Mouse (Mus musculus) lung, postnatal 0 days (tissue): Measurements from ENCODE around the gene Cdc42bpa. TPM values are rescaled to one million over a fixed set of nuclear protein-coding genes. Genes with fewer than 3 reads are reported as not detected.

Experiments used
- ATAC-seq: fragments of 200-750 bp; cut with Nextera tagmentation; 2 replicates; pipeline ENCODE4 v1.8.0; 2017; ENCODE audit warnings: moderate library complexity
- DNase-seq: peaks from one replicate; pipeline ENCODE4 v3.0.0-alpha.2; 2016; ENCODE audit warnings: low spot score
- H3K27ac ChIP-seq: fragments of 300-500 bp; sonication (generic); 2 replicates; pipeline ENCODE4 v1.5.1; 2014; ENCODE audit warnings: antibody characterized with exemption, mild to moderate bottlenecking, low read length, mixed read lengths
- H3K27me3 ChIP-seq: fragments of 300-500 bp; sonication (generic); replicated peaks from 2 replicates; pipeline ENCODE4 v1.6.1; 2014; ENCODE audit warnings: low read length, mixed read lengths; ENCODE audit not compliant: insufficient read depth
- H3K36me3 ChIP-seq: fragments of 300-500 bp; sonication (generic); 2 replicates; pipeline ENCODE4 v1.6.1; 2014; ENCODE audit warnings: low read length, mixed read lengths; ENCODE audit not compliant: insufficient read depth
- H3K4me1 ChIP-seq: fragments of 300-500 bp; sonication (generic); 2 replicates; pipeline ENCODE4 v1.6.1; 2014; ENCODE audit warnings: antibody characterized with exemption, low read depth, low read length, mixed read lengths; ENCODE audit not compliant: insufficient read depth
- H3K4me2 ChIP-seq: fragments of 300-500 bp; sonication (generic); replicated peaks from 2 replicates; pipeline ENCODE4 v1.6.1; 2014; ENCODE audit warnings: low read depth, mild to moderate bottlenecking, low read length, moderate library complexity, mixed read lengths
- H3K4me3 ChIP-seq: fragments of 300-500 bp; sonication (generic); 2 replicates; pipeline ENCODE4 v1.5.1; 2014; ENCODE audit warnings: low read depth, low read length
- H3K9ac ChIP-seq: fragments of 300-500 bp; sonication (generic); replicated peaks from 2 replicates; pipeline ENCODE4 v1.6.1; 2014; ENCODE audit warnings: low read depth, mild to moderate bottlenecking
- H3K9me3 ChIP-seq: fragments of 300-500 bp; sonication (generic); 2 replicates; pipeline ENCODE4 v1.6.1; 2016; ENCODE audit warnings: low read length, mixed read lengths
- CTCF ChIP-seq: IDR thresholded peaks from 2 replicates; pipeline ENCODE4 v1.5.1; 2016; ENCODE audit warnings: antibody characterized with exemption, mild to moderate bottlenecking
- EP300 ChIP-seq: IDR thresholded peaks from 2 replicates; pipeline ENCODE4 v1.6.1; 2016; ENCODE audit warnings: antibody characterized with exemption, mild to moderate bottlenecking, control low read depth
- WGBS: fragments of 180-500 bp; shearing (Covaris S2); extraction: QIAGEN DNeasy Blood & Tissue Kit; methylation state at CpG from one replicate; pipeline ENCODE4 v1.1.7; 2014; 5-methylcytosine and 5-hydroxymethylcytosine counted together
- polyA plus RNA-seq: library from polyadenylated mRNA; unstranded; fragments of >200 nt; fragmentation: Nextera tagmentation; extraction: Ambion mirVana; gene quantifications from 2 replicates; pipeline ENCODE4 v1.2.1, GENCODE M21; 2015

Gene Cdc42bpa
- polyA plus RNA-seq, 1 experiment from 2014 or later, result 17.9 TPM

DNA sequence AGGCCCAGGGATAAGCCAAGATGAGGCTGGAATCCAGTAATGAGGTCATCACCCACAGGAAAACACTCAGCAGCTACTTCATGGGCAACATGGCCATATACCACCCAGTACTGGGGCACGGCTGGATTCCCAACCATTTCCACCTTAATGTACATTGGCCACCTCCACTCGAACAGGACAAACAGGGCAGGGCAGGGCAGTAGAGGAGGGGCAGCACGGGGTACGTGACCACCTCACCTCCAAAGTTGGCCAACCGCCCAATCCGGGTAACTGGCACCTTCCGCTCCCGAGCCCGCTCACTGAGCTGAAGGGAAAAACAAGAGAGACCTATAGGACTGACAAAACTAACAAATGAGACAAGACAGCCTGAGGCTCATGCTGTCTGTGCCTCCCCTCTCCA is 218.1 kb downstream of the Cdc42bpa start:
- Histone ChIP-seq H3K4me3 (no peak overlapping the region), H3K27ac (no peak overlapping the region), H3K27me3 (no peaks in the 10 kb centered on the region), H3K4me2 (no peak overlapping the region), H3K9me3 (no peaks in the 10 kb centered on the region), H3K36me3 (no peaks in the 10 kb centered on the region), H3K9ac (no peak overlapping the region), H3K4me1 (no peaks in the 10 kb centered on the region; the same call in 1 of the 2 replicates)
- ATAC-seq (peak; percentile 49), DNase-seq (no peak)
- WGBS, result 72% methylated on average over 9 of the region's 9 CpGs
- TF ChIP-seq CTCF (no peak), EP300 (no peak)

DNA sequence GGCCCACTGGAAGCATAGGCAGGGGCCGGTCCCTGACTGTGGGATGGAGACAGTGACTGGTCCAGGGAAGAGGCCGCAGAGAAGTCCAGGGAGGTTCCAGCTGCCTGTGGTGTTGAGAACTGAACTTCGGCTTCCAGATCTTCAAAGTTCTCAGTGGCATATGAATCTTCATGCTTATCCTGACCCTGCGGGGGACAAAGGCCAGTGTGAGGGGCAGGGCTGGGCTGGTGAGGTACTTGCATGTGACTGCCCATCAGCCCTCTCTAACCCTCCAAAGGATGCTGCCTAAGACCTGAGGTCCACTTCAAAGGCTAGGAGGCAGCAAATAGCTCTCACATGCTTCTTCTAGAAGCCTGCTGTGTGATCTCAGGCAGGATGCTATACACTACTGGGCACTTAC is 218.8 kb downstream of the Cdc42bpa start:
- Histone ChIP-seq H3K9ac (no peak overlapping the region), H3K27ac (no peak overlapping the region), H3K4me1 (no peaks in the 10 kb centered on the region; the same call in 1 of the 2 replicates), H3K4me2 (no peak overlapping the region), H3K4me3 (no peak overlapping the region), H3K36me3 (no peaks in the 10 kb centered on the region), H3K9me3 (no peaks in the 10 kb centered on the region), H3K27me3 (no peaks in the 10 kb centered on the region)
- no peak for ATAC-seq
- DNase-seq, result no peak
- no peak for TF ChIP-seq EP300
- TF ChIP-seq CTCF, result no peak
- WGBS, result 88% methylated on average over 4 of the region's 4 CpGs

DNA sequence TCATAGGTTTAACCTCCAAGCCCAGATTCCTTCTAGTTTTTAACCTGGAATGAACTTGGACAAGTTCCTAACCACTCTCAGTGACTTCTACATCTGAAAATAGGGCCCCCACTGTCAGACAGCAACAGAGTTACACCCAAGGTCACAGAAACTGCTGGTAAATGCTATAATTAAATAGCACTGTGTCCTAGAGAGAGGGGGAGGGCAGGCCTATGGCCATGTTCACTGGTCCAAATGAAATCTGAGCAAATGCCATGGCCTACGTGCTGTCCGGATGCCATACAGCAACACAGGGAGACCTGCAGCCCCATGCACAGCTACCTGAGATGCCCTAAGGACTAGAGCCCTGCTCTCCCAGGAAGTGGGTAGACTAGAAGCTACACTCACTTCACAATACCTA is 219.6 kb downstream of the Cdc42bpa start:
- DNase-seq, result no peak
- Histone ChIP-seq H3K27me3 (no peaks in the 10 kb centered on the region), H3K4me1 (no peaks in the 10 kb centered on the region; the same call in 1 of the 2 replicates), H3K9ac (no peak overlapping the region), H3K9me3 (no peaks in the 10 kb centered on the region), H3K4me2 (no peak overlapping the region), H3K4me3 (no peak overlapping the region), H3K27ac (no peak overlapping the region), H3K36me3 (no peaks in the 10 kb centered on the region)
- TF ChIP-seq CTCF (no peak), EP300 (no peak)
- 87% methylated on average over 2 of the region's 2 CpGs for WGBS
- no peak for ATAC-seq

DNA sequence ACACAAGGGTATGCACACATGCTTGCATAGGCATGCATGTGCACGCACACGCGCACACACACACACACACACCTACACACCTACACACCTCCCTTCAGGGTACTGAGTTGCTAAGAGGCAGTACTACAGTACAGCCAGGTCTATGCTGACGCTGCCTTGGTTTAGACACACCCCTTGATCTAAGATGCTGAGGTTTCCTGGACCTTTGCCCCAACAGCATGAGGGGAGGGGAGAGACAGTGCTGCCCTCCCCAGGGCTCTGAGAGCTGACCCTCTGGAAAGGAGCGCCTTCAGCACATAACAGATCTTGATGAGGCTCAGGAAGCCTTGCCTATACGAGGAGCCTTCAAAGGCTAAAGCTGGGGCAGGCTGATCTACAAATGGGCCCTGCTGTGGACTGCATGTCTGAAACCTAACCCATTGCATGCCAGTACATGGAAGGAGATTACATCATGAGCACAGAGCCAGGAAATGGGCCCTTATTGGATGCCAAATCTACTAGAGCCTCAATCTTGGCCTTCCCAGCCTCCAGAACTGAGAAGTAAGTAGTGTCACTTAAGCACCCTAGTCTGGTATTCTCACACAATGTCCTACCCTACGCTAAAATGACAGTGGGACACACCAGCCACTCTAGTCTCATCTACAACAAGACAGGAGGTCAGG is 221.2 kb downstream of the Cdc42bpa start:
- Histone ChIP-seq H3K4me1 (no peaks in the 10 kb centered on the region; the same call in 1 of the 2 replicates), H3K9me3 (no peaks in the 10 kb centered on the region), H3K27me3 (no peaks in the 10 kb centered on the region), H3K9ac (no peak overlapping the region), H3K4me2 (no peak overlapping the region), H3K36me3 (no peaks in the 10 kb centered on the region), H3K27ac (no peak overlapping the region), H3K4me3 (no peak overlapping the region)
- ATAC-seq (no peak), DNase-seq (no peak)
- WGBS, result 80% methylated on average over 7 of the region's 7 CpGs
- TF ChIP-seq EP300 (no peak), CTCF (no peak)

DNA sequence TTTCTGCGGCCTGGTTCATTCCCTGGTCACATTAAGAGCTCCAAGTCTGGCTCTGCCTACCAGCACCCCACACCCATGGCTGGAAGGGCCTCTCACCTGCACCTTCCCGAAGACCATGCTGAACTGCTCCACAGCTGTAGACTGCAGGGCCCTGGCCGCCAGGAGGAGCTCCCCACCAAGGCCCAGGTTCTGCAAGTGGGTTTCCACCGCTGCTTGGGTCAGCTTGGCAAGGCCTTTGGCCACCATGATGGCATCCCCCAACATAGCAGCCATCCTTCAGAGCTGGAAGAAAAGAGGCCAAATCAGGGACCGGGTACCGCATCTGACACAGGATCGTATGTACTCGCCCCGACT is 221.7 kb downstream of the Cdc42bpa start:
- Histone ChIP-seq H3K4me1 (no peaks in the 10 kb centered on the region; the same call in 1 of the 2 replicates), H3K27ac (no peak overlapping the region), H3K4me2 (no peak overlapping the region), H3K9ac (no peak overlapping the region), H3K4me3 (no peak overlapping the region), H3K36me3 (no peaks in the 10 kb centered on the region), H3K27me3 (no peaks in the 10 kb centered on the region), H3K9me3 (no peaks in the 10 kb centered on the region)
- ATAC-seq, result no peak
- TF ChIP-seq EP300 (no peak), CTCF (0 out of 2 replicates have a peak, but pooled peaks have one; percentile 30)
- 84% methylated on average over 9 of the region's 9 CpGs for WGBS
- no peak for DNase-seq

DNA sequence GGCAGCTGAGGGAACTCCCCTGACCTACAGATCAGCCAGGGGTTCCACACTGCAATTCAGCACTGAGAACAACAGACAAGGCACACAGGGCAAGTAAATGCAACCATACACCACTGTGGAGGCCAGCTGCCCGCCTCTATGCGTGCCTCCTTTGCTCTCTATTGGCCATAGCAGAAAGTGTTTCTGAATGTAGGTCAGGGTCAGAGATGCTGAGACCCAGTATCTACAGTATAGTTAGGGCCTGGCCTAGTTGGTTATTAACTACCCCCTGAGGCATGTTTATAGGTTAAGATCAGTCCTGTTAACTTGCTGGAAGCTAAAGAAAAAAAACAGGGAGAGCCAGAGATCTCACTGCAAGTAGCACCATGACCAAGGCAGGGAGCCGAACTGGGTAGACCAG is 222.5 kb downstream of the Cdc42bpa start:
- no peaks in the 10 kb centered on the region for H3K27me3 ChIP-seq
- no peaks in the 10 kb centered on the region for H3K4me1 ChIP-seq
- DNase-seq (no peak), ATAC-seq (no peak)
- no peak overlapping the region for H3K4me3 ChIP-seq
- no peaks in the 10 kb centered on the region for H3K36me3 ChIP-seq
- H3K27ac ChIP-seq, result no peak overlapping the region
- TF ChIP-seq CTCF (no peak), EP300 (no peak)
- no peak overlapping the region for H3K9ac ChIP-seq
- H3K4me2 ChIP-seq, result no peak overlapping the region
- no peaks in the 10 kb centered on the region for H3K9me3 ChIP-seq
- WGBS, result 78% methylated on average over 3 of the region's 3 CpGs
